Mouse (Mus musculus) megakaryocyte, embryonic 14.5 days (primary cell): ENCODE measurements at regions not wholly inside any gene's neighbourhood (a gene's known extent, or its start where the extent isn't known, plus 50 kb on each side); places are given as distances from the start of the nearest gene placed in this dataset.

Source experiments
- FLI1 ChIP-seq: IDR thresholded peaks from 2 replicates; pipeline ENCODE4 v1.6.1; 2012; ENCODE audit warnings: low read length, inconsistent platforms, mixed read lengths
- GATA1 ChIP-seq: IDR thresholded peaks from 3 replicates; pipeline ENCODE4 v1.6.1; 2012; ENCODE audit warnings: mixed read lengths, low read length, inconsistent platforms, borderline replicate concordance

- TF ChIP-seq GATA1, result no peak
- no peak for TF ChIP-seq FLI1
Observed at GRCm38 (mm10) chr13:102507916-102508315, 185.4 kb upstream of the Cd180 start.
